7 mouse cellular contexts compared by ENCODE assay signal in genomic region chr7:141435129-141435855, GRCm38 (mm10). TPM values are rescaled to one million over a fixed set of nuclear protein-coding genes. Genes with fewer than 3 reads are reported as not detected.
DNase-seq lines count a peak whose midpoint lies in the region; ATAC-seq lines count a peak whose summit lies in the region.

No protein-coding gene starts in this region.

- no peaks in the 10 kb centered on the region for H3K9me3 ChIP-seq in heart, embryonic 13.5 days

- H3K4me3 ChIP-seq in heart, embryonic 13.5 days: peak overlapping the region; percentile 62

- H3K4me2 ChIP-seq in heart, embryonic 13.5 days: peak overlapping the region; percentile 96

- peak overlapping the region; percentile 86 for H3K9ac ChIP-seq in heart, embryonic 13.5 days

- WGBS in heart, embryonic 13.5 days: 2% methylated on average over 17 of the region's 17 CpGs

- DNase-seq in CD4-positive, CD25-positive, alpha-beta regulatory T cell, adult 2 months (ENCODE audit: low read depth, low spot score): peak; percentile 84
- peak; percentile 66 for DNase-seq in ZHBTc4 (ENCODE audit: low read depth, low spot score)
- peak; percentile 69 for DNase-seq in embryo, embryonic 9.5 days (ENCODE audit: extremely low spot score)
- peak; percentile 72 for DNase-seq in kidney, postnatal 14 days
- DNase-seq in lung, postnatal 25 days (ENCODE audit: low spot score): peak; percentile 63
- peak; percentile 75 for DNase-seq in right cerebral cortex, postnatal 10 days (ENCODE audit: low spot score in 2 of 2)

- H3K4me1 ChIP-seq in heart, embryonic 13.5 days: peaks cover 42% of the 10 kb centered on the region

- no peak for ATAC-seq in heart, embryonic 13.5 days (ENCODE audit: extremely low read depth, insufficient number of reproducible peaks, low FRiP score, low TSS enrichment)

- peak overlapping the region; percentile 69 for H3K27ac ChIP-seq in heart, embryonic 13.5 days (replicated peaks)

- peaks cover 61% of the 10 kb centered on the region for H3K36me3 ChIP-seq in heart, embryonic 13.5 days

- H3K27me3 ChIP-seq in heart, embryonic 13.5 days (replicated peaks): no peaks in the 10 kb centered on the region

RNA-seq across cellular contexts. Expression of gene Slc25a22, which starts 2.4 kb away (rescaled TPM):
- 17.3 and 19.1 TPM in 2 replicates for polyA plus RNA-seq in heart, embryonic 13.5 days (2015; fragmentation: Nextera tagmentation; extraction: Ambion mirVana)

RNA-seq across cellular contexts. Expression of gene Cend1, which starts 6.0 kb away (rescaled TPM):
- polyA plus RNA-seq in heart, embryonic 13.5 days (2015; fragmentation: Nextera tagmentation; extraction: Ambion mirVana): 8.1 and 9.8 TPM in 2 replicates

RNA-seq across cellular contexts. Expression of gene Pidd1, which starts 8.5 kb away (rescaled TPM):
- polyA plus RNA-seq in heart, embryonic 13.5 days (2015; fragmentation: Nextera tagmentation; extraction: Ambion mirVana): 8.1 and 9.4 TPM in 2 replicates

RNA-seq across cellular contexts. Expression of gene Rplp2, which starts 11.9 kb away (rescaled TPM):
- 871 and 874 TPM in 2 replicates for polyA plus RNA-seq in heart, embryonic 13.5 days (2015; fragmentation: Nextera tagmentation; extraction: Ambion mirVana)

RNA-seq across cellular contexts. Expression of gene Pnpla2, which starts 19.7 kb away (rescaled TPM):
- polyA plus RNA-seq in heart, embryonic 13.5 days (2015; fragmentation: Nextera tagmentation; extraction: Ambion mirVana): 42.6 and 45.7 TPM in 2 replicates
